Mouse (Mus musculus): ENCODE measurements around the gene Utp14b.

GRCm38 (mm10) chr1:78698138-78698537 lies 40.3 kb downstream of the Utp14b start:
- no peak for TF ChIP-seq CTCF (IDR thresholded peaks at IDR 0.05; ENCODE audit: borderline replicate concordance, control insufficient read depth, extremely low read depth, insufficient read depth, low read length, poor library complexity)
- TF ChIP-seq POLR2A (IDR thresholded peaks at IDR 0.05; ENCODE audit: control insufficient read depth, extremely low read depth, insufficient read depth, low read length, poor library complexity), result no peak
